Mouse (Mus musculus): ENCODE results near the gene P2rx5. TPM values are rescaled to one million over a fixed set of nuclear protein-coding genes. Genes with fewer than 3 reads are reported as not detected.
A peak's percentile ranks its signal among the peaks of the same experiment; 100 is the strongest.

The P2rx5 gene
- polyA plus RNA-seq, 1 experiment from 2014 or later = 0.04 TPM

DNA sequence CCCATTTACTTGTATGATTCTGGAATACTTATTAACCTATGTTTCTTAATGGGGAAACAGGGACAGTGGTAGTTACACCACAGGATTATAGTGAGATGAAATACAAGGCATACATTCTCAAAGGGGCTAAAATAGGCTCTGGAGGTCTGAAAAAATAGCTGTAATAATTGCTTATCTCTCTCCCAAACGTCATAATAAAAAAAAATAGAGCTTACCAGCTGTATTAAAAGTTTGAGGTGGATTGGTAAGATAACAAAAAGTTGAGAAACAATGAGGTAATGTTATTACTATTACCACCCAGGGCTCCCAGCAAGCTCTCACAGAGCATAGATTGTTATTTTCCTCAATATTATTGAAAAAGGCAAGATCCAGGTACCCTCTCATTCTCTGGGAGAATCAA, 38.0 kb downstream of the P2rx5 start:
- H3K27me3 ChIP-seq (replicated peaks; ENCODE audit: control insufficient read depth, insufficient read depth, low read length) = no peaks in the 10 kb centered on the region
- H3K9me3 ChIP-seq (ENCODE audit: control insufficient read depth) = no peaks in the 10 kb centered on the region
- no peak for ATAC-seq
- WGBS = 3% methylated on average over 1 of the region's 1 CpGs
- H3K4me3 ChIP-seq (ENCODE audit: low read depth, low read length) = peak overlapping the region; percentile 74
- TF ChIP-seq CTCF (IDR thresholded peaks at IDR 0.05; ENCODE audit: low read depth) = no peak
- H3K4me1 ChIP-seq (replicated peaks; ENCODE audit: control insufficient read depth, insufficient read depth, low read length) = peaks cover 5% of the 10 kb centered on the region; the same call in 1 of the 2 replicates
- H3K27ac ChIP-seq (ENCODE audit: low read depth, low read length) = no peak overlapping the region
- H3K9ac ChIP-seq (ENCODE audit: low read depth, low read length) = peak overlapping the region; percentile 78
- H3K4me2 ChIP-seq (replicated peaks; ENCODE audit: low read depth) = peak overlapping the region; percentile 99
- H3K36me3 ChIP-seq (ENCODE audit: control insufficient read depth, insufficient read depth) = peaks cover 12% of the 10 kb centered on the region; the same call in 1 of the 2 replicates

- peak; percentile 95 for ATAC-seq
- Histone ChIP-seq H3K9ac (ENCODE audit: low read depth, low read length) (peak within 1 kb of the TSS; percentile 78), H3K36me3 (ENCODE audit: control insufficient read depth, insufficient read depth) (peaks cover 12% of the 10 kb centered on the region; the same call in 1 of the 2 replicates), H3K27ac (ENCODE audit: low read depth, low read length) (peak within 1 kb of the TSS; percentile 92), H3K4me2 (replicated peaks; ENCODE audit: low read depth) (peak within 1 kb of the TSS; percentile 99), H3K27me3 (replicated peaks; ENCODE audit: control insufficient read depth, insufficient read depth, low read length) (no peaks in the 10 kb centered on the region), H3K9me3 (ENCODE audit: control insufficient read depth) (no peaks in the 10 kb centered on the region), H3K4me3 (ENCODE audit: low read depth, low read length) (peak within 1 kb of the TSS; percentile 74), H3K4me1 (replicated peaks; ENCODE audit: control insufficient read depth, insufficient read depth, low read length) (peaks cover 5% of the 10 kb centered on the region; the same call in 1 of the 2 replicates)
- WGBS = under 1% methylated on average over 22 of the region's 22 CpGs
- TF ChIP-seq CTCF (IDR thresholded peaks at IDR 0.05; ENCODE audit: low read depth) = 0 out of 2 replicates have a peak, but pooled peaks have one; percentile 13
Observed at GRCm38 (mm10) chr11:73198603-73199229, 38.5 kb downstream of the P2rx5 start, which contains the start of gene Ctns. TSS of gene Ctns (minus strand) at chr11:73199042.

- H3K4me3 ChIP-seq (ENCODE audit: low read depth, low read length) = peak within 1 kb of the TSS; percentile 74
- H3K9me3 ChIP-seq (ENCODE audit: control insufficient read depth) = no peaks in the 10 kb centered on the region
- H3K4me2 ChIP-seq (replicated peaks; ENCODE audit: low read depth) = peak within 1 kb of the TSS; percentile 99
- peak within 1 kb of the TSS; percentile 92 for H3K27ac ChIP-seq (ENCODE audit: low read depth, low read length)
- peaks cover 7% of the 10 kb centered on the region; the same call in 1 of the 2 replicates for H3K36me3 ChIP-seq (ENCODE audit: control insufficient read depth, insufficient read depth)
- peak; percentile 96 for ATAC-seq
- 0% methylated on average over 30 of the region's 32 CpGs for WGBS
- no peak for TF ChIP-seq CTCF (IDR thresholded peaks at IDR 0.05; ENCODE audit: low read depth)
- H3K9ac ChIP-seq (ENCODE audit: low read depth, low read length) = peak within 1 kb of the TSS; percentile 78
- peaks cover 5% of the 10 kb centered on the region; the same call in 1 of the 2 replicates for H3K4me1 ChIP-seq (replicated peaks; ENCODE audit: control insufficient read depth, insufficient read depth, low read length)
- no peaks in the 10 kb centered on the region for H3K27me3 ChIP-seq (replicated peaks; ENCODE audit: control insufficient read depth, insufficient read depth, low read length)
Observed at GRCm38 (mm10) chr11:73199230-73199712, 39.0 kb downstream of the P2rx5 start, which contains the start of gene Shpk. TSS of gene Shpk (plus strand) at chr11:73199460.

- Histone ChIP-seq H3K4me1 (replicated peaks; ENCODE audit: control insufficient read depth, insufficient read depth, low read length) (peaks cover 5% of the 10 kb centered on the region; the same call in 1 of the 2 replicates), H3K27me3 (replicated peaks; ENCODE audit: control insufficient read depth, insufficient read depth, low read length) (no peaks in the 10 kb centered on the region), H3K36me3 (ENCODE audit: control insufficient read depth, insufficient read depth) (peaks cover 4% of the 10 kb centered on the region; the same call in 1 of the 2 replicates), H3K9ac (ENCODE audit: low read depth, low read length) (peak overlapping the region; percentile 78), H3K27ac (ENCODE audit: low read depth, low read length) (peak overlapping the region; percentile 92), H3K9me3 (ENCODE audit: control insufficient read depth) (no peaks in the 10 kb centered on the region), H3K4me2 (replicated peaks; ENCODE audit: low read depth) (peak overlapping the region; percentile 99), H3K4me3 (ENCODE audit: low read depth, low read length) (peak overlapping the region; percentile 74)
- peak; percentile 25 for ATAC-seq
- WGBS = 2% methylated on average over 12 of the region's 12 CpGs
- TF ChIP-seq CTCF (IDR thresholded peaks at IDR 0.05; ENCODE audit: low read depth) = no peak
Observed at GRCm38 (mm10) chr11:73199879-73200278, 39.7 kb downstream of the P2rx5 start.

GRCm38 (mm10) chr11:73201021-73201420, 40.8 kb downstream of the P2rx5 start:
- 62% methylated on average over 2 of the region's 2 CpGs for WGBS
- Histone ChIP-seq H3K4me1 (replicated peaks; ENCODE audit: control insufficient read depth, insufficient read depth, low read length) (peaks cover 5% of the 10 kb centered on the region; the same call in 1 of the 2 replicates), H3K4me3 (ENCODE audit: low read depth, low read length) (no peak overlapping the region), H3K36me3 (ENCODE audit: control insufficient read depth, insufficient read depth) (no peaks in the 10 kb centered on the region), H3K4me2 (replicated peaks; ENCODE audit: low read depth) (no peak overlapping the region), H3K27me3 (replicated peaks; ENCODE audit: control insufficient read depth, insufficient read depth, low read length) (no peaks in the 10 kb centered on the region), H3K27ac (ENCODE audit: low read depth, low read length) (no peak overlapping the region), H3K9me3 (ENCODE audit: control insufficient read depth) (no peaks in the 10 kb centered on the region), H3K9ac (ENCODE audit: low read depth, low read length) (no peak overlapping the region)
- no peak for ATAC-seq
- TF ChIP-seq CTCF (IDR thresholded peaks at IDR 0.05; ENCODE audit: low read depth) = no peak

DNA sequence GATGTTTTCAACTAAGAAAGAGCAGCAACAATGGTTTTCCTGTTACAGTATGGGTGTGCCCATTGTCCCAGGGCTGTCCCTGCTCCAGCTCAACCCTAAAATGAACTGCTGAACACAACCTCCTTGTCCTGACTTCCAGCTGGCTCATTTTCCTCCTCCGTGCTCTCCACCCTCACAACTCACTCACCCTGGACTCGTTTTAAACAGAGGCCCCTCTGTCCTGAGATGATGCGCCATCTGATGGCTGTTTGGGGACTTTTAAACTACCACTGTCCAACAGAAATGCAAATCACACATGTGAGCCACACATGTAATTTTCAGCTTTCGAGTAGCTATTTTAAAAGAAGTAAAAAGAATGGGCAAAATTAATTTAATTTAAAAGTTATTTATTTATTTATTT, 41.4 kb downstream of the P2rx5 start:
- Histone ChIP-seq H3K27me3 (replicated peaks; ENCODE audit: control insufficient read depth, insufficient read depth, low read length) (no peaks in the 10 kb centered on the region), H3K4me3 (ENCODE audit: low read depth, low read length) (no peak overlapping the region), H3K4me2 (replicated peaks; ENCODE audit: low read depth) (no peak overlapping the region), H3K9me3 (ENCODE audit: control insufficient read depth) (no peaks in the 10 kb centered on the region), H3K36me3 (ENCODE audit: control insufficient read depth, insufficient read depth) (peaks cover 2% of the 10 kb centered on the region; the same call in 1 of the 2 replicates), H3K9ac (ENCODE audit: low read depth, low read length) (no peak overlapping the region), H3K4me1 (replicated peaks; ENCODE audit: control insufficient read depth, insufficient read depth, low read length) (peaks cover 5% of the 10 kb centered on the region; the same call in 1 of the 2 replicates), H3K27ac (ENCODE audit: low read depth, low read length) (no peak overlapping the region)
- no peak for ATAC-seq
- 36% methylated on average over 4 of the region's 4 CpGs for WGBS
- TF ChIP-seq CTCF (IDR thresholded peaks at IDR 0.05; ENCODE audit: low read depth) = peak; percentile 52

Data from intestine, postnatal 0 days (tissue).